Mouse (Mus musculus): ENCODE data around the gene Fam241a. TPM values are rescaled to one million over a fixed set of nuclear protein-coding genes. Genes with fewer than 3 reads are reported as not detected.

The Fam241a gene
- total and polyA plus RNA-seq, 3 experiments: 1.6 to 12.7 (median 5.3) TPM

DNA sequence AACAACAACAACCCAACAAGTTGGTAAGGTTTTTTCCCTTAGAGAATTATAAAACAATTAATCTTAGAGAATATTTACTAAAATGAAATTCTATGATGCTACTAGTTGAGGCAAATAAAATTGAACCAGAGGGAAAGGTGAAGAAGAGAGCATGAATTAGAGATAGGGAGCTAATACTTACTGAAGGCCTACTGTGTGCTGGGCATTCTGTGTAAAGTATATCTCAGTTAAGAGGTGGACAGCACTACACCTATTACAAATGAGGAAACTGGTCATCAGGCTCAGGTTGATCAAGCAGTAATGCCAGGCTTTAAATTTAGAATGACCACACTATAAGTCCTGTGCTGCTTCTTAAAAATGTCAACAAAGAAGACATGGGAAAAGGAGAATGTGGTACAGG lies 6.1 kb downstream of the Fam241a start:
- DNase-seq (ENCODE audit: extremely low read depth): no peak
- TF ChIP-seq KAT2A (IDR thresholded peaks at IDR 0.05; ENCODE audit: insufficient replicate concordance, low read length) (no peak), POLR2A (IDR thresholded peaks at IDR 0.05; ENCODE audit: low read depth, low read length) (no peak), MYC (IDR thresholded peaks at IDR 0.05; ENCODE audit: low read depth, low read length) (no peak), NELFE (IDR thresholded peaks at IDR 0.05; ENCODE audit: low read depth, low read length) (no peak), MAFK (IDR thresholded peaks at IDR 0.05; ENCODE audit: insufficient replicate concordance, low read length) (no peak), SIN3A (IDR thresholded peaks at IDR 0.05; ENCODE audit: low read length) (no peak)
- Histone ChIP-seq H3K36me3 (replicated peaks in 1 of 2; ENCODE audit: control insufficient read depth in 1 of 2, insufficient read depth in 1 of 2, low read length in 1 of 2) (no peaks in the 10 kb centered on the region), H3K27me3 (replicated peaks) (no peaks in the 10 kb centered on the region), H3K4me3 (replicated peaks in 1 of 3; ENCODE audit: low read depth in 2 of 3, low read length in 2 of 3, poor library complexity in 1 of 3) (no peak overlapping the region), H3K9me3 (replicated peaks; ENCODE audit: low read length) (no peaks in the 10 kb centered on the region), H3K79me2 (replicated peaks; ENCODE audit: control insufficient read depth, extremely low read depth, insufficient read depth, poor library complexity, severe bottlenecking) (no peaks in the 10 kb centered on the region), H3K4me1 (ENCODE audit: control insufficient read depth in 1 of 2, insufficient read depth in 2 of 2) (peaks cover 9 to 40% of the 10 kb centered on the region in 2 experiments), H3K27ac (ENCODE audit: insufficient read depth, low read depth) (no peak overlapping the region), H3K4me2 (ENCODE audit: insufficient read depth, low read depth, poor library complexity, severe bottlenecking) (no peak overlapping the region), H3K9ac (ENCODE audit: insufficient read depth, low read depth) (no peak overlapping the region)
- dilution Hi-C loops (cut with MboI; ENCODE audit: extremely low pct_ligation_motif_present, extremely low pct_unique_long_range_greater_than_20kb, low sequenced_read_pairs): no loop called here
- in situ Hi-C loops (cut with MboI; ENCODE audit: low pct_ligation_motif_present, low pct_unique_long_range_greater_than_20kb, low sequenced_read_pairs): no loop called here

DNA sequence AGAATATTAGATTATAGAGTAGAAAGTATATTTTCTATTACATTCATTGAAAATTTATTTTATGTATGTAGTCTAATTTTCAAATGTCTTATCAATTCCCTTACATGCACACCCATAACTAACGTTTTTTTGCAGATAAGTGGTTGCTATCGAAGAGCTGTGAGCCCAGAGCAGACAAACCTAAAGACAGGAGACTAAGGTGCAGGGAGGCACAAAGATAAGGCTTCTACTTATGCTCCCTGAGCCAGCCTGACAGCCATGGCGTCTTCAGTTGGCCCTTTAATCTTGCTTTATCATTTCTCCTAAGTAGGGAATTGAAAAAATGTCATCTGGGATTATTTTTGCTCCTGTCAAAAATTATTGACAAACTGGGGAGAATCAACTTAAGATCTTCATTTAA lies 6.6 kb downstream of the Fam241a start:
- DNase-seq (ENCODE audit: extremely low read depth): no peak
- peaks cover 9 to 36% of the 10 kb centered on the region in 2 experiments for H3K4me1 ChIP-seq (ENCODE audit: control insufficient read depth in 1 of 2, insufficient read depth in 2 of 2)
- no peak overlapping the region for H3K4me3 ChIP-seq (replicated peaks in 1 of 3; ENCODE audit: low read depth in 2 of 3, low read length in 2 of 3, poor library complexity in 1 of 3)
- H3K79me2 ChIP-seq (replicated peaks; ENCODE audit: control insufficient read depth, extremely low read depth, insufficient read depth, poor library complexity, severe bottlenecking): no peaks in the 10 kb centered on the region
- no peak overlapping the region for H3K4me2 ChIP-seq (ENCODE audit: insufficient read depth, low read depth, poor library complexity, severe bottlenecking)
- no peaks in the 10 kb centered on the region for H3K9me3 ChIP-seq (replicated peaks; ENCODE audit: low read length)
- H3K27me3 ChIP-seq (replicated peaks): no peaks in the 10 kb centered on the region
- TF ChIP-seq RCOR1 (conservative IDR thresholded peaks at IDR 0.05; ENCODE audit: low read depth, low read length): no peak
- TF ChIP-seq E2F4 (IDR thresholded peaks at IDR 0.05; ENCODE audit: insufficient replicate concordance, low read depth, low read length): no peak
- no peak for TF ChIP-seq USF1 (IDR thresholded peaks at IDR 0.05; ENCODE audit: low read depth, low read length)
- no peak for TF ChIP-seq ZMIZ1 (IDR thresholded peaks at IDR 0.05; ENCODE audit: low read depth, low read length)
- TF ChIP-seq ETS1 (conservative IDR thresholded peaks at IDR 0.05; ENCODE audit: low read depth, low read length): no peak
- TF ChIP-seq KAT2A (IDR thresholded peaks at IDR 0.05; ENCODE audit: insufficient replicate concordance, low read length): no peak
- no peak for TF ChIP-seq MAX (IDR thresholded peaks at IDR 0.05; ENCODE audit: low read length)
- TF ChIP-seq RAD21 (IDR thresholded peaks at IDR 0.05; ENCODE audit: low read depth, low read length): no peak
- no peak for TF ChIP-seq MEF2A (IDR thresholded peaks at IDR 0.05; ENCODE audit: borderline replicate concordance, low read depth, low read length)
- no peak for TF ChIP-seq EP300 (IDR thresholded peaks at IDR 0.05; ENCODE audit: low read length)
- H3K27ac ChIP-seq (ENCODE audit: insufficient read depth, low read depth): no peak overlapping the region
- dilution Hi-C loops (cut with MboI; ENCODE audit: extremely low pct_ligation_motif_present, extremely low pct_unique_long_range_greater_than_20kb, low sequenced_read_pairs) (no loop called here), in situ Hi-C loops (cut with MboI; ENCODE audit: low pct_ligation_motif_present, low pct_unique_long_range_greater_than_20kb, low sequenced_read_pairs) (no loop called here)
- no peak overlapping the region for H3K9ac ChIP-seq (ENCODE audit: insufficient read depth, low read depth)
- no peaks in the 10 kb centered on the region for H3K36me3 ChIP-seq (replicated peaks in 1 of 2; ENCODE audit: control insufficient read depth in 1 of 2, insufficient read depth in 1 of 2, low read length in 1 of 2)

GRCm38 (mm10) chr3:127881684-127882083 lies 14.4 kb downstream of the Fam241a start:
- no peak for DNase-seq (ENCODE audit: extremely low read depth)
- H3K27me3 ChIP-seq (replicated peaks): no peaks in the 10 kb centered on the region
- H3K9ac ChIP-seq (ENCODE audit: insufficient read depth, low read depth): no peak overlapping the region
- H3K9me3 ChIP-seq (replicated peaks; ENCODE audit: low read length): no peaks in the 10 kb centered on the region
- no peak for TF ChIP-seq IRF4 (IDR thresholded peaks at IDR 0.05; ENCODE audit: low read depth, low read length)
- TF ChIP-seq CHD2 (IDR thresholded peaks at IDR 0.05; ENCODE audit: low read length): no peak
- no peak for TF ChIP-seq ELF1 (IDR thresholded peaks at IDR 0.05; ENCODE audit: low read depth, low read length)
- no peak for TF ChIP-seq RAD21 (IDR thresholded peaks at IDR 0.05; ENCODE audit: low read depth, low read length)
- TF ChIP-seq PAX5 (IDR thresholded peaks at IDR 0.05; ENCODE audit: low read length): no peak
- TF ChIP-seq GABPA (IDR thresholded peaks at IDR 0.05; ENCODE audit: insufficient replicate concordance, low read depth, low read length): no peak
- no peak for TF ChIP-seq ZMIZ1 (IDR thresholded peaks at IDR 0.05; ENCODE audit: low read depth, low read length)
- no peak for TF ChIP-seq MXI1 (IDR thresholded peaks at IDR 0.05; ENCODE audit: low read depth, low read length)
- H3K36me3 ChIP-seq (replicated peaks in 1 of 2; ENCODE audit: control insufficient read depth in 1 of 2, insufficient read depth in 1 of 2, low read length in 1 of 2): no peaks in the 10 kb centered on the region
- dilution Hi-C loops (cut with MboI; ENCODE audit: extremely low pct_ligation_motif_present, extremely low pct_unique_long_range_greater_than_20kb, low sequenced_read_pairs) (no loop called here), in situ Hi-C loops (cut with MboI; ENCODE audit: low pct_ligation_motif_present, low pct_unique_long_range_greater_than_20kb, low sequenced_read_pairs) (no loop called here)
- H3K27ac ChIP-seq (ENCODE audit: insufficient read depth, low read depth): no peak overlapping the region
- H3K4me2 ChIP-seq (ENCODE audit: insufficient read depth, low read depth, poor library complexity, severe bottlenecking): no peak overlapping the region
- H3K4me1 ChIP-seq (ENCODE audit: control insufficient read depth in 1 of 2, insufficient read depth in 2 of 2): peaks cover 0 to 11% of the 10 kb centered on the region in 2 experiments; a peak in 1 of 4 replicates
- H3K4me3 ChIP-seq (replicated peaks in 1 of 3; ENCODE audit: low read depth in 2 of 3, low read length in 2 of 3, poor library complexity in 1 of 3): no peak overlapping the region
- no peaks in the 10 kb centered on the region for H3K79me2 ChIP-seq (replicated peaks; ENCODE audit: control insufficient read depth, extremely low read depth, insufficient read depth, poor library complexity, severe bottlenecking)
